Mouse (Mus musculus) left cerebral cortex, adult 2 months (tissue): ENCODE data around the gene Eif2b5. TPM values are rescaled to one million over a fixed set of nuclear protein-coding genes. Genes with fewer than 3 reads are reported as not detected.

Experiments used
- DNase-seq, 2 experiments: peaks; one replicate each; pipeline ENCODE4 v3.0.0; 2021 to 2022; ENCODE audit warnings: low spot score in 2 of 2, mixed read lengths in 1 of 2; ENCODE audit errors: extremely low spot score in 1 of 2
- H3K27ac ChIP-seq: fragments of 200-600 bp; 2 replicates; pipeline ENCODE4 v1.8.1; 2022
- H3K4me3 ChIP-seq: fragments of 200-600 bp; 2 replicates; pipeline ENCODE4 v1.8.1; 2022
- CTCF ChIP-seq: fragments of 200-600 bp; IDR thresholded peaks from 2 replicates; pipeline ENCODE4 v1.8.1; 2022; ENCODE audit warnings: antibody characterized with exemption, mild to moderate bottlenecking, moderate library complexity
- intact Hi-C: fragments of 180-260 bp; cut with DNase I; formaldehyde crosslinking; loops from one replicate; pipeline ENCODE4 v1.15.1; 2025
- total RNA-seq, 2 experiments: library from RNA; stranded (reverse); gene quantifications; 2 replicates each; pipeline ENCODE4 v1.2.3; 2021

The Eif2b5 gene
- total RNA-seq, 2 experiments from 2014 or later: 59.2 to 59.6 TPM

DNA sequence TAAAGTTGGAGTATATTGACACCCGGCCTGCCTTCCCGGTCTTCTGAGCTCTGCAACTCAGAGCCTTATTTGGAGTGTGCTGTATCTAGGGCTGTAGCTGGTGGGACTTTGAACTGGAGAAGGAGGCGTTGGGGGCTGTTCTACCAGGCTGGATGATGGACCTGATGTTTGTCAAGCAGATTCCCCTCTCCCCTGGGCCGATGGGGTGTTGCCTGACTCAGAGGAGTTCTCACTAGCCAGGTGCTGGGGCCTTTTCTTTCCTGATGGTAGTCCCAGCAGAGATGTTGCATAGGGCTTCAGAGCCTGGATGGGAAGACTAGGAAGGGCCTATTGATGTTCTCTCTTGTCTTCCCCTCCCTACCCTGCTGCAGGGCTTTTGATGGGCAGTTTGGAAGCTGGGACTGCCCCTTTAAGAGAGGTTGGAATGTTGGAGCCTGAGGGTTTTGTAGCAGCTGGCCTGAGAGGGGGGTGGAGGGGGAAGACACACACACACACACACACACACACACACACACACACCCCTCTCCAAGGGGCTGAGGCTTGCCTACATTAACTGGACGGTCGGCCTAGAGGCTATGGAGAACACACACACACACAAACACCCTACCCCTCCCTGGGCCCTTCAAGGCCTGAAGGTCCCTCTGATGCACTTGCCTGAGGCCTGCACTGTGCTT lies 19.2 kb downstream of the Eif2b5 start:
- no peak for TF ChIP-seq CTCF
- intact Hi-C loops: loop anchor here (2.0 kb wide), 2 partner anchors 17 to 31 kb away; partner anchors contain the start of genes Abcf3 and Ap2m1
- Histone ChIP-seq H3K27ac (peak overlapping the region; percentile 93), H3K4me3 (peak overlapping the region; percentile 98)
- DNase-seq: no peak

- TF ChIP-seq CTCF: no peak
- H3K27ac ChIP-seq: no peak overlapping the region
- DNase-seq: no peak
- intact Hi-C loops: no loop called here
- H3K4me3 ChIP-seq: no peak overlapping the region
Observed at GRCm38 (mm10) chr16:20523886-20524285, 25.3 kb downstream of the Eif2b5 start.

- H3K4me3 ChIP-seq: no peak overlapping the region
- intact Hi-C loops: no loop called here
- DNase-seq: no peak
Observed at GRCm38 (mm10) chr16:20528779-20529178, 30.2 kb downstream of the Eif2b5 start.

GRCm38 (mm10) chr16:20529375-20529774 lies 30.8 kb downstream of the Eif2b5 start:
- H3K27ac ChIP-seq: no peak overlapping the region
- DNase-seq: no peak
- no peak overlapping the region for H3K4me3 ChIP-seq
- TF ChIP-seq CTCF: no peak
- intact Hi-C loops: no loop called here

More at GRCm38 (mm10) chr16:20528779-20529178, 30.2 kb downstream of the Eif2b5 start:
- TF ChIP-seq CTCF: no peak
- no peak overlapping the region for H3K27ac ChIP-seq

DNA sequence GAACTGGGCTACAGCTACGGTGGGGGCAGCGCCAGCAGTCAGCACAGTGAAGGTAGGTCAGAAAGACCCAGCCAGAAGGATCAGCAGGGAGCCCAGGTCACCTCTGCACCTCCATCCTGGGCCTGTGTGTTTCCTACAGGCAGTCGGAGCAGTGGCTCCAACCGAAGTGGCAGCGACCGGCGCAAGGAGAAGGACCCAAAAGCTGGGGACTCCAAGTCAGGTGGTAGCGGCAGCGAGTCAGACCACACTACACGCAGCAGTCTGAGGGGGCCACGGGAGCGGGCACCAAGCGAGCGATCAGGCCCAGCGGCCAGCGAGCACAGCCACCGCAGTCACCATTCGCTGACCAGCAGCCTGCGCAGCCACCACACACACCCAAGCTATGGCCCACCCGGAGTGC lies 32.3 kb downstream of the Eif2b5 start:
- DNase-seq: no peak
- intact Hi-C loops: no loop called here

DNA sequence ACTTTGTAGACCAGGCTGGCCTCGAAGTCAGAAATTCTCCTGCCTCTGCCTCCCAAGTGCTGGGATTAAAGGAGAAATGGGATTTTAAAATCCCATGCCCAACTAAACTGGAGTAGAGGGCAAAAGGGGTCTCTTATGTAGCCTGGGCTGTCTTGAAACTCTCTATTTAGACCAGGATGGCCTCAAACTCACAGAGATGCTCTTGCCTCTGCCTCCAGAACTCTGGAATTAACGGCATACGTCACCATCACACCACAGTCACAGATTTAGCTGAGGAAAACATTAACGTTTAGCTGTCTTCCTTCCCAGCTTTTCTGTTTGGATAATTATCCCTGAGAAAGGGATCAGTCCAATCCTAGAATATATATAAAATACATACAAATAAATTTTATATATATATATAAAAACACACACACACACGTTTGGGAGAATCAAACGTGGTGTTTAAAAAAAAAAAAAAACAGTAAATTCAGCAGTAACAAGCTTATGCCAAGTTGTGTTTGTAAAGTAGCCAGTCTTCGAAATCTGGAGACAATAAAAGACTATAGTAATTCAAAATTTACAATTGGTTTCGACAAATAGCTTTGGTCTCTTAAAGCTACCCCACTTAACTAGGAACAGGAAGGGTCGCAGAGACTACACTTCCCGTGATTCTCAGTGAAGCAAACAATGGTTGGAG lies 36.1 kb downstream of the Eif2b5 start:
- Histone ChIP-seq H3K4me3 (no peak overlapping the region), H3K27ac (peak overlapping the region; percentile 2; the same call in 1 of the 2 replicates)
- DNase-seq: no peak
- no peak for TF ChIP-seq CTCF
- intact Hi-C loops: loop anchor here (2.0 kb wide), 1 partner anchor 18 kb away; the partner anchor contains the start of gene Dvl3

More for the DNA sequence above, 32.3 kb downstream of the Eif2b5 start:
- Histone ChIP-seq H3K27ac (no peak overlapping the region), H3K4me3 (no peak overlapping the region)
- no peak for TF ChIP-seq CTCF

- peak within 1 kb of the TSS; percentile 99 for H3K4me3 ChIP-seq
- TF ChIP-seq CTCF: no peak
- H3K27ac ChIP-seq: peak within 1 kb of the TSS; percentile 98
- intact Hi-C loops: loop anchor here (2.0 kb wide), 1 partner anchor 19 kb away; the partner anchor contains the start of gene Dvl3
- DNase-seq: peak; percentile 90 to 92
Observed at GRCm38 (mm10) chr16:20535296-20536080, 36.9 kb downstream of the Eif2b5 start, which contains the start of gene Ap2m1. TSS of gene Ap2m1 (plus strand) at chr16:20535478.

GRCm38 (mm10) chr16:20536081-20536665 lies 37.6 kb downstream of the Eif2b5 start:
- peak overlapping the region; percentile 98 for H3K27ac ChIP-seq
- intact Hi-C loops: no loop called here
- peak overlapping the region; percentile 99 for H3K4me3 ChIP-seq
- no peak for DNase-seq
- no peak for TF ChIP-seq CTCF

GRCm38 (mm10) chr16:20537071-20537471 lies 38.5 kb downstream of the Eif2b5 start:
- DNase-seq: peak in 1 of 2 experiments; percentile 27
- H3K4me3 ChIP-seq: peak overlapping the region; percentile 99
- TF ChIP-seq CTCF: no peak; the same call in 1 of the 2 replicates
- H3K27ac ChIP-seq: peak overlapping the region; percentile 44; the same call in 1 of the 2 replicates
- intact Hi-C loops: no loop called here

DNA sequence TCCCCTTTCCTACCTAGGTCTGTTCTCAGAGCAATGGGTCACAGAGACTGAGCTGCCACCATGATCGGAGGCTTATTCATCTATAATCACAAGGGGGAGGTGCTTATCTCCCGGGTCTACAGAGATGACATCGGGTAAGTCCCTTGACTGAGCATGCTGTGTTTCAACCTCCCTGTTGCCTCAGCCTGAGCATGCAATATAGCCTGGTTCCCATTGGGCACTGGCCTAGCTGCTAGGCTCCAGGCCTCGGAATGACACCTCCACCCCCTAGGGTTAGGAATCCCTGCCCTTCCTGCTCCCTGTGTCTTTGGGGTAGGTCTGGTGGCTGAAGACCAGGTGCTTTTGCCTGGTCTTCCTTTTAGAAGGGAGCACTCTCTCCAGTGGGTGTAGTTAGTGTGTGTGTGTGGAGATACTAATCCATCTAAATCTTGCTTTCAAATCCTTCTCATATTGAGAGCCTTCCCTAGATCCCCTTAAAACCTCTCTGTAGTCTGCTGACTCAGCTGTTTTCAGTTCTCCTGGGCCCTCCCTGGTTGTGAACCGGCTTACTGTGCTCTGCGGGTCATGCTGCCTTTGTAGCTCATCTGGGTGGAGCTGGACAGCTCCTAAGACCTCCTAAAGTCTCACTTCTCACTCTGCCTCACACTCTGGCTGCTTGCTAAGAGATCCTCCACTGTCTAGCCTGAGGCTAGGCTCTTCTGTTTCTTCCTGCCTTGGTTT lies 39.1 kb downstream of the Eif2b5 start:
- no peak for DNase-seq
- peak overlapping the region; percentile 44; the same call in 1 of the 2 replicates for H3K27ac ChIP-seq
- intact Hi-C loops: no loop called here
- H3K4me3 ChIP-seq: peak overlapping the region; percentile 99
- TF ChIP-seq CTCF: no peak

DNA sequence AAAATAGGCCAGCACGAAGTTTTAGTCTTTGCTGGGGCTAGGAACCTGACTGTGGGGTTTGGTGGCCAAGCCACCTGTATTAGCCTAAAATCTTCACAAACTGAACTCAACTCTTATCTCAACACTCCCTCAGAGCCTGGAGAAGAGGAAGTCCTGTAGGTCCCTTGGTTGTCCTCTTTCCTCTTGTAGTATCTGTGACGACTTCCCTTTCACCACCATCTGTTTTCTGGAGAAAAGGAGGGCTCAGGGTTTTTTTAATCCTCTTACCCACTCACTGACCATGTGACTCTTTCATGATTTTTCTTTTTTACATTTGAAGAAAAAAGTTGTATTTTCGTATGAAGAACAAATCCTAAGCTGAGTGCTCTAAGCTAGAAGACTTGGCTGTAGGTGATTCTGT lies 41.0 kb downstream of the Eif2b5 start:
- no peak overlapping the region for H3K27ac ChIP-seq
- no peak for TF ChIP-seq CTCF
- intact Hi-C loops: no loop called here
- DNase-seq: no peak
- no peak overlapping the region for H3K4me3 ChIP-seq
